Mouse (Mus musculus) cortical plate, adult 2 months (tissue): ENCODE measurements around the gene Atp5d.

Source experiments
- CTCF ChIP-seq: fragments of 200-500 bp; IDR thresholded peaks from 2 replicates; pipeline ENCODE4 v1.5.1; 2011; ENCODE audit warnings: mild to moderate bottlenecking, control low read depth, low read length; ENCODE audit not compliant: insufficient read depth; ENCODE audit errors: extremely low read depth
- POLR2A ChIP-seq: fragments of 200-500 bp; IDR thresholded peaks from 2 replicates; pipeline ENCODE4 v1.6.1; 2011; ENCODE audit warnings: mild to moderate bottlenecking, low read length, control low read depth; ENCODE audit not compliant: insufficient read depth; ENCODE audit errors: extremely low read depth

- TF ChIP-seq POLR2A = no peak
- TF ChIP-seq CTCF = no peak
These were observed 6.5 kb upstream of the Atp5d start for GRCm38 (mm10) chr10:80131952-80132350.
